Mouse (Mus musculus) C2C12 (cell line): ENCODE measurements at regions not wholly inside any gene's neighbourhood (a gene's known extent, or its start where the extent isn't known, plus 50 kb on each side); places are given as distances from the start of the nearest gene placed in this dataset.

Source experiments
- CTCF ChIP-seq: IDR thresholded peaks from one replicate; pipeline ENCODE4 v1.5.1; 2011; ENCODE audit not compliant: control insufficient read depth, insufficient read depth, insufficient read length
- MAX ChIP-seq: IDR thresholded peaks from one replicate; pipeline ENCODE4 v1.6.1; 2011; ENCODE audit warnings: mild to moderate bottlenecking, control low read depth
- MYOG ChIP-seq: IDR thresholded peaks from one replicate; pipeline ENCODE4 v1.6.1; 2011; ENCODE audit not compliant: control insufficient read depth, insufficient read length; ENCODE audit errors: extremely low read depth
- USF1 ChIP-seq: IDR thresholded peaks from one replicate; pipeline ENCODE4 v1.6.1; 2011; ENCODE audit warnings: low read depth, mild to moderate bottlenecking, control low read depth, moderate library complexity

DNA sequence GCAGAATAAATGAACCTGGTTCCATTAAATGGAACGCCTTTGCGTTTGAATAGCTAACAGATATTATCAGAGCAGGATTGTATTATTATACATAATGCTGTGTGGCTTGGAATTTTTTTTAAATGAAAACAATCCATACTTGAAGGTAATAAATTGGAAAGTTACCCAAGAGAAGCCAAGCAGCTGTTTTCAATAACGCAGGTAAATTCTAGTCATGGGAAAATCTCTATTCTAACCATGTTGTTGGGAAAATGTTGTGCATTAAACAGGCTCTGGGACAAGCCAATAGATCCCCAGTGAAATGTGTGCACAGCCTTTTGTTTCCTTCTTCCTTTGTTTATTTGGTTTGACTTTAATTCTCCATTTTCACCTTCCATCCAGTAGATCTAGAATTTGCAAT lies 128.6 kb upstream of the Mmadhc start:
- TF ChIP-seq USF1 (no peak), MAX (no peak), MYOG (no peak), CTCF (no peak)
